Mouse (Mus musculus) layer of hippocampus, adult 11-12 months (tissue): ENCODE measurements around the gene Patz1.

Source experiments
- DNase-seq: peaks from one replicate; pipeline ENCODE4 v3.0.0; 2022; ENCODE audit warnings: low spot score

Patz1 gene

DNA sequence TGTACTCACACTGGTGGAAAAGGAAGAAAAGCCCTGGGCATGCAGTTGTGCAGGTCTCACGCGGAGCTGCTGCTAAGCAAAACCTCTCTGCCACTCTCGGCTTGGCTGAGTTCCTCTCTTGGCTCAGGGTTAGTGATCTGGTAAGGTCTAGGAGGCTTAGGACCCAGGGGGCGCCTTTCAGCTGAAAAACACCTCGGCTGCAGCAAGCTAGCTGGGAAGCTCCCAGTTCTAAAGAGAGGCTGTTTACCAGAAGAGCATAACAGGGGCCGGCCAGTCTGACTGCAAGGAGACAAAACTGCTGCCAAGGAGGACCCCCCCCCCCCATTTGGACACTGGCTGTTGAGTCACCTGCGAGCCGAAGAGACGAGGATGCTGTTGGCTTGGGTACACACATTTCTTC lies 41.9 kb downstream of the Patz1 start:
- DNase-seq, result peak; percentile 93

DNA sequence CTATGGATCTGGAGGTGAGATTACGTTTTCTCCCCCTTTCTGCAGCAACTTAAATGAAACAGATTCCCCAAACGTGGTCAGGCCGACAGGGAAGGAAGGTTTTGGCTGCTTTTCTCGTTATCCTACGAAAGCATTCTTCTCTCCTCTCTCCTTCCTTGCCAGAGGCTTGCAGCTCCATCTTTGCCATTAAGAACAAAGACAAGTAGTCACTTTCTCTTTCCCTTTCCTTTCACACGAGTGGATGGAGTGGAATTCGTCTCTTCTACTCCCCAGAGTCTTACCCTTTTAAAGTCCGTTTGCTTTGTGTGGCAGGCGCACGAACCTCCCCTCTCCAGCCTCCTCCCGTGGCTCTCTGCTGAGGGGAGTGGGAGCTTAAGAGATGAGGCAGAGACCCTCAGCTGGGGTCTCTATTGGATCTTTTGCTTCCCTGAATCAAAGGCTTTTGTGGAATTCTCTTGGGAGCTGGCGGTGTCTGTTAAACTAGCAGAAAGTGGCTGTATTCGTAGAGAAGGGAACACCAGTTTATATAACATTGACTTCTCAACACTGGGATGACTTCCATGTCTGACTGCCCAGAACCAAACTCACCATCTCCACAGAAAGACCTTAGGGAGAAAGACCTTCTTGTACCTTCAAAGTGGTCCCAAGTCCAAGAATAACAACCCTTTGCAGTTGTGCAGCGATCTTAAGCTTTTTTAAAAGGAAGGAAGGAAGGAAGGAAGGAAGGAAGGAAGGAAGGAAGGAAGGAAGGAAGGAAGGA lies 42.5 kb downstream of the Patz1 start:
- DNase-seq, result no peak

DNA sequence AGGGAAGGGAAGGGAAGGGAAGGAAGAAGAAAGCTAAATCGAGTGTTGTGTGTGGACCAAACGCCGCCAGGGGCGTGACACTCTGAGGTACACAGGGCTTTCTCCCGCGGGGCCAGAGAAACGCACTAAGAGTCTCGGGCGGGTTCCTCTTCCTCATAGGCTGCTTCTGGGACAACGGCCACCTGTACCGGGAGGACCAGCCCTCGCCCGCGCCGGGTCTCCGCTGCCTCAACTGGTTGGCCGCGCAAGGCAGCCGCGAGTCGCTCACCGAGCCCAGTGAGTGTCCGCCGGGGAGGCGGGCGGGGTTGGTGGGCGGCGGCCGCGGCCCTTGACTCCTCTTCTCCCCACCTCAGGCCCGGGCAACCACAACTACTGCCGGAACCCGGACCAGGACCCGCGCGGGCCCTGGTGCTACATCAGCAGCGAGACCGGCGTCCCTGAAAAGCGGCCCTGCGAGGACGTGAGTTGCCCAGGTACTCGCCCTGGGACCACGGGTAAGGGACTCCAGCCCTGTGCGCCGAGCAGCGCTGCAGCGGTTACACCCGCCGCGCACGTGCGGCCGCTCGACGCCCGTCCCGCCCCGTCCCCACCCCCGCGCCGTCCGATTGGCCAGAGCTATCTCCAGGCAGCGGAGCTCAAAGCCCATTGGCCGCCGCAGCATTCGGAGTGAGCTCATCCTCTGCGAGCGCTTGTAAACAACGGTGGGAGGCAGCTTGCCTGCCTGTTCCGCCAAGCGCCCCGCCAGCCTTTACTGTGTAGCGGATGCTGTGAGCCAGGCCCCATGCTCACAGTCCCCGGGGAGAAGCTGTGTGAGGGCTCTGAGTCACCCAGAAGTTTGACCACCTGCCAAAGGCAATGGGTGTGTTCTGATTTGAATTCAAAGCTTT lies 43.3 kb downstream of the Patz1 start:
- peak; percentile 94 for DNase-seq

DNA sequence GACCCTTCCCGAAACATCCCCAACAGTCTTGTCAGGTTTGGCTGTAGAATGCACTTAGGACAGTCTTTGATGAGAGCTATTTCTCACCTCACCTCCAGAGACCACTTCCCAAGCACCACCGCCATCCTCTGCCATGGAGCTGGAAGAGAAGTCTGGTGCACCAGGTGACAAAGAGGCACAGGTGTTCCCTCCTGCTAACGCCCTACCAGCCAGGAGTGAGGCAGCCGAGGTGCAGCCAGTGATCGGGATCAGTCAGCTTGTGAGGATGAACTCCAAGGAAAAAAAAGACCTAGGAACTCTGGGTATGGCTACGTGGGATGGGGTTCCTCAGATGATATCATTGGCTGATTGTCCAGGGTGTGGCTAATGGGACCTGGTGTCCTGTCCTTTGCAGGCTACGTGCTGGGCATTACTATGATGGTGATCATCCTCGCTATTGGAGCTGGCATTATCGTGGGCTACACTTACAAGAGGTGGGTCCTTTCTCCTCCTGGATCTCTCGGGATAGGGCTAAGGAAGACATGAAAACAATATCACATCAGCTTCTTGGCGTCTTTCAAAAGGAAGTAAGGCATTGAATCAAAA lies 44.5 kb downstream of the Patz1 start:
- DNase-seq, result no peak

DNA sequence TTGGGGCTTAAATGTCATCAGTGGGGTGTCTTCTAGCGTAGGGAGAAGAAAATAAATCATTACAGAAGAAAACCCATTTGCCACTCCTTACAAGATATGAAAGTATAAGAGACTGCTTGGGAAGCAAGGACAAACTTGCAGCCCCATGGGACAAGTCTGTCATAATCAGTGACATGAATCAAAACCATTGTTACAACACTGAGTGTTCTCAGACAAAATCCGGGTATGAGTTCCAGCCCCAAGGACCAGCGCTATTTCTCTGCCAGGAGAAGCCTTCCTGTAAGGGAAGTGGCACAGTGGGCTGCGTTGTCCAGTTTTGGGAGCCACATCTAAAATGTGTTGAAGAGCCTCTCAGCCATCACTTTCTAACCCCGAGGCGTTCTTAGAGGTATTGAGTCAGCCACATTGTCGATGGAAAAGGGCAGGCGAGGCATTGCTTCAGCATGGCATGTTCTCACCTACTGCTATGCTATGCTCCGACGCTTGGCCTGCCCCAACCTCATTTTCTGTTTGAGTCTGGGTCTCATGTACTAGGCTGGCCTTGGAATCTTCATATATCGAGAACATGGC lies 45.6 kb downstream of the Patz1 start:
- no peak for DNase-seq

DNA sequence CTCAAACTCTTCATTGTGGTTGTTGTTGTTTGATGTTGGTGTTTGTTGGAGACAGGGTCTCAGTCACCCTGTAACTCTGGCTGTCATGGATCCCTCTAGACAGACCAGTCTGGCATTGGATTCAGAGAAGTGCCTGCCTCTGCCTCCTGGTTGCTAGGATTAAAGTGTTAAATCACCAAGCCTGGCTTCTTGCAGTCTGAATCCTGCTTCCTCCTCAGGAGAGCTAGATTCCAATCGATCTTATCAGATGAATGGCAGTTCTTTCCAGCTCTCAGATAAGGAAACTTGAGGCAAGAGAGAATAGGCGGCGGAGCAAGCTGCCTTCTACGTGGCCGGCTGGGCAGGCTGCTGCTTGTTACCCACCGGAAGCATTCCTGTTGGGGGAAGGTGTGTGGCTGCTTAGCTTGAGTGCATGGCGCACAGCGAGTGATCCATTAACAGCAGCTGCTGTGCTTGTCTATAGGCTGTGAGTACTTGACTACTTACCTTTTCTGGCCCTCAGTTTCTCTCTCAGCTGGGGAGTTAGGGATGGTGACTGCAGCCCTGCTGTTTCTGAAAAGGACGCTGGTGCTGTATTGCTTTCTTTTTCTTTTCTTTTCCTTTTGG lies 46.1 kb downstream of the Patz1 start:
- no peak for DNase-seq

DNA sequence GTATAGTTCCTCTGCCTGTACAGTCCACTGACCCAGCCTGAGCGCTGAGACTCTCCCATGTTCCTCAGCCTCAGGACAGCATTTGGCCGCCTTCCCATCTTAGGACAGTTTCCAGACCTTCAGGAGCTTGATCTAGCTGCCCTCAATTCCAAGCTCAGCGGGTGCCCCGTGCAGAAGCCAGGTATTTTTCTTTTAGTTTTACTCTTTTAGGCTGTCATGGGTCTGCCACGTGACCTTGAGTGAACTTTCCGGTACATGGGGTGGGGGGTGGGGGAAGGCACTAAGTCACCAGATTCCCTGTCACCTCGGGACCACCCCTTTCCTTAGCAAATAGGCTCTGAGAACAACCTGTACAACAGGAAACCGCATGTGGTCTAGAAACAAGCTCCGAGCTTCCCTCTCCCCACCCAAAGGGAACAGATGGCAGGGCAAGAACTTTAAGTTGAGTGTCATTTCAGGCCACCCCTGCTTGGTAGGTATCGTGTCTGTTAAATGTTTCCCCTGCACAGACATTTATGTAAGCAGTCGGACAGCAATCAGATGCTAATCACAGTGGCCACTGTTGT lies 47.1 kb downstream of the Patz1 start:
- DNase-seq, result no peak

DNA sequence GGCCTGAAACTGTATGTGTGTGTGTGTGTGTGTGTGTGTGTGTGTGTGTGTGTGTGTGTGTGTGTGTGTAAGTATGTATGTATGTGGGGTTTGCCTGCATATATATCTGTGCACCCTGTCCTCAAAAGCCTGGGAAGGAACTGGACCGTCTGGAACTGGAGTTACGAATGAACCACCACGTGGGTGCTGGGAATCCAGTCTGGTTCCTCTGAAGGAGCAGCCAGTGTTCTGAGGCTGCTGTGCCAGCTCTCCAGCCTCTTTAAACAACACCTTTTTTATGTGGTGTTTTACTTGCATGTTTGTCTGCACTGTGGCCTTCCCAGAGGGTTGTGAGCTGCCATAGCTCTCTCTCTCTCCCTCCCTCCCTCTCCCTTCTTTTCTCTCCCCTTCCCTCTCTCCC lies 47.9 kb downstream of the Patz1 start:
- DNase-seq, result no peak

DNA sequence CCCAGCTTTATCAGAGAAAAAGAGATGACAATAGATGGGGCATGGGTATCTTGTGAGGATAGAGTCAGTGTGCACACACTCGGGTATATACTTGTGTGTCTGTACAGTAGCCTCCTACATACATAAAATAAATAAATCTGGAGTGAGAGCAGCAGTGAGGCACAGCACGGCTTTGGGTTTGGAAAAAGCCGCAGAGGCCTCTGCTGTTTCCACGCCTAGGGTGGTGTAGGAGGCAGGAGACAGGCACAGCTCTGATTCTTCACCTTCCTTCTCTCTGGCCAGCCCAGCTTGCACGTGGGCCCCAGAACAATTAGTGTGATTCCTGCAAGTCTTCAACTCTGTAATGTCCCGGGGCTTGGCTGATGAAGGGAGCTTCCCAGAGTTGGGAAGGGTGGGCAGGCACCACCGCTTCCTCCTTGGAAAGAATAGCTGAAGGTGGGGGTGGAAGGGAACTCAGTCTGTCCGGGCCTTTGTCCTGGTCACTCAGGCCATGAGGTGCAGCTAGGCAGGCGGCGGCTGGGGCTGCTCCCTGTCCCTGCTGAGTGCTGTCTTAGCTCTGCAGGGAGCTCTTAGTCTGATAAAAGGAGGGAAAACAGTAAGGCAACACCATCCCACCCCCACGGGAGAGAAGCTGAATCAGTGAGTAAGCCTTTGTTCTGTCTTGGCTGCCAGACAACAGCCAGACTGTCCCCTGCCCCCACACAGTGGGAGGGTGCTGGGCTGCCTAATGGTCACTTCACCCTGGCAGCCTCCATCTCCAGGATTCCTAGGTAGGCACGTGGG lies 48.7 kb downstream of the Patz1 start:
- peak; percentile 76 for DNase-seq

DNA sequence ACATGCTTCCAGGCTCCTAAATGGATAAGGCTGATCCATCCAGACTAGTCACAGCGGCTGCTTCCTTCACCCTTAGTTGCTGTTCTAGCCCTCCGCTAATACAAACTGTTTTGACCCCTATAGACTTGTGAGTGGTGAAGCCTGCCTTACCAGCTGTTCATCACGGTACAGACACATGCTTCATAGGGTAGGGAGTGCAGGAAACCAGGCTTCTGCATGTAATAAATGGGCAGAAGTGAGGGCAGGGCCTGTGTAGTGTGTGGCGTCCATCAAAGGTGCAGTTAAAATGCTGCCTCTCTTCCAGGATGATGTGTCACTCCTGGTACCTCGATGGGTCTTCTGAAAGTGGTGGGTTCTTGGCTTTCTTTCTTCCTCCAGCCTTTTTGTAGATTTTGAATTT lies 49.3 kb downstream of the Patz1 start:
- no peak for DNase-seq

DNA sequence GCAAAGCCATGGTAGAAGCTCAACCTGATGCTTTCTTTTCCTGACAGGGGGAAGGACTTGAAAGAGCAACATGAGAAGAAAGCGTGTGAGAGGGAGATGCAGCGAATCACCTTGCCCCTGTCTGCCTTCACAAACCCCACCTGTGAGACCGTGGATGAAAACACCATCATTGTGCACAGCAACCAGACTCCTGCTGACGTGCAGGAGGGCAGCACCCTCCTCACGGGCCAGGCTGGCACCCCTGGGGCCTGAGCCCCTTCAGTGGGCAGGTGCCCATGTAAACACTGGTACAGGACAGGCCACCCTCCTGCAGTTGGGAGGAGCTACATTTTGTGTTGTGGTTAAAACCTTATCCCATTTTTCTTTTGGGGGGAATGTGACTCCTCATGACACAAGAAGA lies 52.8 kb downstream of the Patz1 start:
- DNase-seq, result no peak

DNA sequence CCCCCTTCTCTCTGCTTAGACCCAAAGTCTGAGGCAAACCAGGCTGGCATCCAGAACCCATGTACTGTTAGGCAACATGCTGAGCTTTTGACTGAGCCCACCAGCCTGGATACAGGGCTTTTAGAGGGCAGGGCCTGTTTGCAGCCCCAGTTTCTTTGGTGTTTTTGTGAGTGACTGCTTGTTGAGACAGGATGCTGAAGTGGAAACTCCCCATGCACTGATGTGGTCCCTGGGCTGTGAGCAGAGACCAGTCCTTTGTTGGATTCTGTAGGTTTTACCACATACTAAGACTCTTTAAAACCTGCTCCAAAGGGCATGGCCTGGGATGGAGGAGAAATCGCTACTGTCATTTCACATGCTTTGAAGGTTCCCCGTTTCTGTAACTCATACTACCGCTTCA lies 56.2 kb downstream of the Patz1 start:
- DNase-seq, result no peak

DNA sequence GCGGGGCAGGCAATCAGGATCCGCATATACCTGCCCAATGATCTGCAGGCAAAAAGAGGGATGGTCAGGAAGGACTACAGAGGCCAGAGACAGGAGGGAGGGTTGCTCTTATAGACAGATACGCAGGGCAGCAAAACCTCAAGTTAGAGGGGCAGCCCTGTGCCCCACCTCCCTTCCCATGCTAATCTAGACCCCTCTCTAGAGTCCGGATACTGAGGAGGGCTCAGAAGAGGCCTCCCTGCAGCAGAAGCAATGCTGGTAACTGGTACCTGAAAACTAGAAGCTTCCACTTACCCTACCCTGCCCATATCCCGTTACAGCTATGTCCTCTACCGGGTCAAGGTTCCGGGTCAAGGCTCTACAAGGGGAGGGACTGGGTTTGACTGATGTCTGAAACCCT lies 57.7 kb downstream of the Patz1 start:
- DNase-seq, result no peak

DNA sequence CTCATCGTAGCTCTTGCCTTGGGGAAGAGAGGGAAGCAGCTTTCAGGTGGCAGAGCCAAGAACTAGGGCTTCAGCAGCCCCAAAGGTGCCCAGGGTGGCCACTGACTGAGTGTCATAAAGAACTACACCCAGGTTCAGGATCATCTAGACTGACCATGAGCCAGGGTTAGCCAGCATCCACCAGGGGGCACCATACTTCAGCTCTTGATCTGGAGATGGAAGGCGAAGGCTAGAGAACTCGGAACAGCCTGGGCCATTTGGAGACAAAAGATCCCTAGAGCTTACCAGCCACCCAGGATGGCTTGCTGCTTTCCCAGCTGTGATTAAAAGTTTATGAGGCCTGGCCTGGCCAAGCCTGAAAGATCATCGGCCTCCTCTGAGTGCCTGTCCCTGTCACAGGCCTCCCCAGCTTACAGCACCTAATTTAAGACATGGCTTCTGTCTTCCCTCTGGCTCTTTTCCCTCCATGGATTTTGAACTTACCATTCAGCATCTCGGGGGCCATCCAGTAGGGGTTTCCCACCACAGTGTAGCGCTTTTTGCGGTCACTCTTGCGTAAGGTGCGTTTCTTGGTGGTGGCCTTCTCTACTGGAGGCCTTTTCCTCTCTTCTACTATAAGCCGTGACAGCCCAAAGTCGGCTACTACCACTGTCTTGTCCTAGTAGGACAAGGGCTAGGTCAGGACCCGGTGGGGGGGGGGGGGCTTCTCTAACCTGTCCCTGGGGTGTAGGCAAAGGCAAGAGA lies 58.6 kb downstream of the Patz1 start:
- peak; percentile 90 for DNase-seq

DNA sequence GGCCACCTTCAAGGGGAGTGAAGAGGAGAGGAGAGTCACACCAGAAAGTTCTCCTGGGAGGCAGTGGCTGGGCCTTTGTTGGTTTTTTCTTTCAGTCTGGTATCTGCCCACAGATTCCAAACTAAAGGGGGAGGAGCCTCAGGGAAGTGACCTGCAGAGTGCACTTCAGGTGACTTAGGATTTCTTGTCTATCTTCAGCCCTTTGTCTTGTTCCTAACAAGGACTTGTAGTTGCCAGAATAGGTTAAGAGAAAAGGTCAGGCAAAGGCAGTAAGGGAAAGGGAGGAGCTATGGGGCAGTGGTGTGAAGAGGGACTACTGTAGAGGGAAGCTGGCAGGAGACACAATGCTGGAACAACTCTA lies 59.1 kb downstream of the Patz1 start:
- no peak for DNase-seq

DNA sequence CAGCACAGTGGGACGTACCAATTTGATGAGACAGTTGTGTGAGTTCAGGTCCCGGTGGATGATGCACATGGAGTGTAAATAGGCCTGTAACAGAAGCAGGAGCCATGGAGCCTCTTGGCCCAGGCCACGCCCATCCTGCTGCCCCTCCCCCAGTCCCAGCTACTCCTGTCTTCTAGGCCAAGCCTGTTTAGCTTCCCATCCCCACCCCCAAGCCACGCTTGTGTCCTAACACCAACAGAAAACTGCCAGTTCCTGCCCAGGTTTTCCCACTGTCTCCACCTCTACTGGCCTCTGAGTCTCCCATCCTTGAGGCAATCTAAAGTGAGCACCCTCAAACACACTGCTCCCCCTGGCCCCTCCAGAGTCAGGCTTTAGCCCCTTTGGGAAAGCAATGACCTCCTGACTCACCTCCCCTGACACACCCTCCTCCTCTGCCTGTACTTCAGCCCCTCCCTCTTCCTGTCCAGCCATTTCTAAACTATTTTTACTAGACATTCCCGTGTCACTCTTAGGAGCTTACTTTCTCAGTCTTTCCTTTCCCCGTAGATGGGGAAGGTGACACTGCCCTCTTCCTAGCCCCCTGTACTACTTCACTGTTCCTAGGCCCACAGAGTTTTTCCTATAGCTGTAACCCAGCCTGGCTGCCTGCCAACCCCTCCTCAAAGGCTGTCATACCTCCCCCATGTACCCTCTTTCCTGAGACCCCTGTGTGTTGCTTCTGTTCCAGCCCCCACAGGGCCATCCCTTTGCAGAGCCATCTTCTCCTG lies 60.1 kb downstream of the Patz1 start:
- DNase-seq, result no peak

DNA sequence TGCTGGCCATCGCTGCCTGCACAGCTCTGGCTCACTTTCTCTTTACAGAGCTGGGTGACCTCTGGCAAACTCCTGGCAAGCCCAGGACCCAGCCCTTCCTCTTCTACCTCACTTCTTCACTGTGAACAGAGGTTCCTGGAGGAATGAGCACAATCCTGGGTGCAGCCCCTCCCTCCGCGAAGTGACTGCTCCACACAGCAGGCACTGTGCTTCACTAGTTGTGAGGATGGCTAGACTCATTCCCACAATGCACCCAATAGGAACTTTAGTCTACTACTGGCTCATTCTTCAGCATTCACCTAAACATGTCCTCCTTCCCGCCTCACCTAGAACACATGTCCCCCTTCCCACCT lies 60.6 kb downstream of the Patz1 start:
- DNase-seq, result no peak

DNA sequence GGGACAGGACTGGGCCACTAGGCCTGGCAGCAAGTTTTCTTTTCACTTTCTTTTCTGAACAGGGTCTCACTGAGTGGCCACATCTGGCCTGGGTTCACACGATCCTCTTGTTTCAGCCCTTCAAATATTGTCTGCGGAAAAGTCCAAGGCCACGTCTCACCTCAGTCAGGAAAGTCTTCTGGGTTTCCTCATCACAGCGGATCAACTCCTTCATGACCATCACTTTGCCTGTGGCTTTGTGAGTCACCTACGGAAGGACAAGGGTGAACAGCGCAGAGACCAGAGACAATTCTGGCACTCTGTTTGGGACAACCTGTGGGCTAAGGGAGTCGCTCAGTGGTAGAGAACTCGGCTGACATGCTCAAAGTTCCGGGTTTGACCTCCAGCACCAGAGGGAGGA lies 63.5 kb downstream of the Patz1 start:
- DNase-seq, result no peak

DNA sequence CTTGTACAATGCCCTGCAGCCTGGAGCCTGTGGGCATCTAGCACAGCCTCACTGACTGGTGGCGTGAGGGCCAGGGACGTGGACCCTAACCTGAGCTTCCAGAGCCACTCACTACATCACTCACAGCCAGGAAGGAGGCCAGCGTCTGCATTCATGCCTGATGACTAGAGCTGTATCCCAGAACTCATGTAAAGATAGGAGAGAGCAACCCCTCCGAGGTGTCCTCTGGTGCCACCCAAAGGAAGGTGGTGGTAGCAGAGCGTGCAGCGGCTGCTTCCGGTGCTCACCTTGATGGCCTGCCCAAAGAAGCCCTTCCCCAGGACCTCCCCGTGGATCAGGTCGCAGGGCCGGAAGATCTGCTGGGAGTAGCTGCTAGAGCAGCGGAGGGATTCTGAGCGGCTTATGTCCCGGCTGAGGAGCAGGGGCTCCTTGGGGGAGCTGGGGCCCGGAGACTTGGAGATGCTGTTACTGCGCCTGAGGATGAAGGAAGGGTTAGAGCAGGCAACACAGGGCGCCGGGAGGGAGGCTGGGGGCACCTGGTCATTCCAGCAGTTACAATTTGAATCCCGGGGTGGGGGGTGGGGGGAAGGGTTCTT lies 64.4 kb downstream of the Patz1 start:
- no peak for DNase-seq
